Mouse (Mus musculus) urinary bladder, postnatal 4 days (tissue): ENCODE data around the gene Cdc42ep2.
A peak's percentile ranks its signal among the peaks of the same experiment; 100 is the strongest.

Source experiments
- DNase-seq, 2 experiments: peaks; one replicate each; pipeline ENCODE4 v3.0.0; 2021 to 2022; ENCODE audit warnings: low spot score in 2 of 2

Gene Cdc42ep2

DNA sequence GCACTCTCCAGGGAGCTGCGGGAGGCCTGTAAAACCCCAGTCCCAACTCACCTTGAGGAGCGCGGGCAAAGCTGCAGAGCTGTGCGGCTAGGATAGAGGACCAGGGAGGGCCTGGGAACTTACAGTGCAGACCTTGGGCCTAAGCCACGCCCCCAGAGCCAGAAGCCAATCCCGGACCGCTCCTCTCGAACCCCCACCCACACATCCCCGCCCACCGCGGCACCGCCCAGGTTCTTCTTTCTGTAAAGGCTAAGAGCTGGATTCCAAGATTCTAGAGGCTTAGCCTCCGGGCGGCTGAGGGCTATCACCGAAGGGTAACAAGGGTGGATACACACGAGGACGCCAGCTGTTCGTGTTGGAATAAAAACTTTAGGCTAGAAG is at the start of gene Cdc42ep2:
Gene Cdc42ep2, minus strand, starts transcription at position 104 of the 381 bp plus-strand sequence.
- DNase-seq: peak; percentile 96 to 98

DNA sequence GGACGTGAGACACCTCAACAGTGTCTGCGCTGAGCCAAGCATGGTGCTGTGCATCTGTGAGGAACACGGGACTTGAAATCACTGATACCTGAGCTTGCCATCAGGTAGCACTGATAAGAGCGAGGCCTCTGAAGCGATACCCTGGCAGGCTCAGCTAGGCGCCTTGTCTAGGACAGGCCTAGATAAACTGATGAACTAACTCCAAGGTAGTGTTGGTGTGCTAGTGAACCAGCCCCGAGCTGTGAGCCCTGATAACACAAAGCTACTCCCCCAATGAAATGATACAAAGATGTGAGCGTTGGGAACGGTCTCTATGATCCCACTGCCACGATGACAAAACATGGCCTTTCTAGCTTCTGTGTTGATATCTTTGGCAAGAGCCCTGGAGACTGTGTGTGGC is 43.0 kb upstream of the Cdc42ep2 start:
- no peak for DNase-seq

DNA sequence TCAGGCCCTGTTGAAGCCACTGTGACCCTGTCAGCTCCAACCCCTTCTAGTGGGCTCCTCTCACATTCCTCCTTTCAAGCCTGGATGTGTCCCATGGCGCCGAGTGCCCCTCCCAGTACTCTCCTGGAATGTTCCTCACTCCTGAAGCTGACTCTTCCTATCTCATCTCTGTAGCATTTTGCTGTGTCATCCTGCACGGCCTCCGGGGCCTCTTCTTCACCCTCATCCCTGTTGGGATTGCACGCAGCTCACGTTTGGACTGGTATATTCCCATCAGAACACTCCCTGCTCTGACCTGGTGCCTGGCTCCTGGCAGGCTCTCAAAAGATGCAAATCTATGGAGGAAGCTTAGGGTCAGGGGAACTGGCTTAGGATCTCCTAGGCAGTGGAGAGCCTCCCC is 42.2 kb upstream of the Cdc42ep2 start:
- no peak for DNase-seq

DNA sequence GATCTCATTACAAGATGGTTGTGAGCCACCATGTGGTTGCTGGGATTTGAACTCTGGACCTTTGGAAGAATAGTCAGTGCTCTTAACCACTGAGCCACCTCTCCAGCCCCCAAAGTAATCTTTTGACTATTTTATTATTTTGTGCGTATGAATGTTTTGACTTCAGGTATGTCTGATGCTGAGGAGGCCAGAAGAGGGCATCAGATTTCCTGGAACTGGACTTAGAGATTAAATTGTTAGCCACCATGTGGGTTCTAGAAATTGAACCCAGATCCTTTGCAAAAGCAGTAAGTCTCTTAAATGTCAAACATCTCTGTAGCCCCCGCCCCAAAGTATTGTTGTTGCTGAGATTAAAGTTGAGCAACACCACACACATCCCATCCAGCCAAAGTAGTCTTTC is 41.3 kb upstream of the Cdc42ep2 start:
- DNase-seq: no peak

DNA sequence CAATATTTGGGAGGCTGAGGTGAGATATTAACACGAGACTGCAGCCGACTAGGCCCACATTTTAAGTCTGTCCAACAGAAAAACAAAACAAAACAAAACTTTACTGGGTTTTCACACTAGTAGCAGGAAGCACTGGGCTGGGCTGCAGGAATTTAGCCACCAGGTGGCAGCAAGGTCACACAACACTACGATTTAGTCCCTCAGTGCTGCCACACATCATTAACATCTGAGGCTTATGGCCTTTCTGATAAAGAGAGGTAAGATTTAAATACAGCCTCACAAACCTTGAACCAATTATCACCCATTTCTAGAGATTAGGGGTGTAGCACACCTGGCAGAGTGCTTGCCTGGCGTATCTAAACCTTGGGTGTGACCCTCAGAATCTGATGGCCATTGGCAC is 40.7 kb upstream of the Cdc42ep2 start:
- peak in 1 of 2 experiments; percentile 76 for DNase-seq

DNA sequence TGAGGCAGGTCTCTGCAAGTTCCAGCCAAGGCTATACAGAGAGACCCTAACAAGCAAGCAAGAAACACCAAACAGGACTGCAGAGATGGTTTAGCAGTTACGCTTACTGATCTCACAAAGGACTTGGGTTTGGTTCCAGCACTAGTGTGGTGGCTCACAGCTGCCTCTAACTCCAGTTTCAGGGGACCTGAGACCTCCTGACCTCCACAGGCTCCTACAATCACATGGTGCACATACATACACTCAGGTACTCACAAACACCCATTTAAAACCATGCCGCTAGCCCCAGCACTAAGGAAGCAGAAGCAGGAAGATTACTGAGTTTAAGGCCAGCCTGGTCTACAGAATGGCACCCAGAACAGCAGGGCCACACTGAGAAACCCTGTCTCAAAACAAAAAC is 40.2 kb upstream of the Cdc42ep2 start:
- DNase-seq: no peak

DNA sequence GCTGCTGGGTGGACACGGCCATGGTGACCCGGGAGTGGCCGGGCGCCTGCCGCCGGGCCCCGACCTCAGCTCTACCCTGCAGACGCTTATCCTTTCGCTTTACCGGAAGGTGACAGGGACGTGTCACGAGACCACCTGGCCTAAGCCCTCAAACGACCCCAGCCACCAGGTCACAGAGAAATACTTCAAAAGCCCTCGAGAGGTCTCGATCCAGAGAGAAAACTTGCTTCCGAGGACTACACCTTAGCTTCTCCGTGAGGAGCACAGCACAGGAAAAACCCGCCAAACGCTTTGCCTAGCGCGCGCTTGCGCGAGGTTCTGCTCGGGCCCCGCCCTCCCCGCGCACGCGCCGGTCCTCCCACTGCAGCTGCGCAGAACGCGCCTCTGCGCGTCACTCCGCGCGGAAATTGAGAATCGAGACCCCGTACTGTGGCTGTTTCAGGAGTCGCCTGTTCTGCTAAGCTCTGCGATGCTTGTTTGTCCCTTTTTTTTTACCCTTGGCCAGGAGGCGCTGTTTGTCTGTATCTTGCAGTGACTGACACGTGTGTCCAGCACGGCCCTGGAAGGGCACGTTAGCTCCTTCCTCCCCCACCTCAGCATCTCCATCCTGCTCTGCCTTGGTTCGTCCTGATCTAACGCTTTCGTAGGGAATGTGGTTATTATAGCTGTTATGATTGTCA is 39.4 kb upstream of the Cdc42ep2 start, which contains the start of gene Pola2:
Gene Pola2, minus strand, starts transcription at position 320 of the 680 bp plus-strand sequence.
- DNase-seq: peak; percentile 83 to 88

DNA sequence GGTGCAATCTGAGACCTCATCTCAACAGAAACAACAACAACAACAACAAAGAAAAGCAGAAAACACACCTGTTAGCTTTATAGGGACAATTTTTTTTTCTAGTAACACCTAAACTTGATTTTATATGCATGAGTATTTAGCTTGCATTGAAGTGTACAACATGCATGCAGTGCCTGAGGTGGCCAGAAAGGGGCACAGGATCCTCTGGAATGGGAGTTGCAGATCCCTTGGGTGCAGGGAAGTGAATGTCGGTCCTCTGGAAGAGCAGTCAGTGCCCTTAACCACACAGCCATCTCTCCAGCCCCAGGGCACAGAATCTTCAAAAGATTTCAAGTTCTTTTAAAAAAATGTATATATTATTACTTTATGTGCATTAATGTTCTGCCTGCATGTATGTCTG is 38.0 kb upstream of the Cdc42ep2 start:
- no peak for DNase-seq

DNA sequence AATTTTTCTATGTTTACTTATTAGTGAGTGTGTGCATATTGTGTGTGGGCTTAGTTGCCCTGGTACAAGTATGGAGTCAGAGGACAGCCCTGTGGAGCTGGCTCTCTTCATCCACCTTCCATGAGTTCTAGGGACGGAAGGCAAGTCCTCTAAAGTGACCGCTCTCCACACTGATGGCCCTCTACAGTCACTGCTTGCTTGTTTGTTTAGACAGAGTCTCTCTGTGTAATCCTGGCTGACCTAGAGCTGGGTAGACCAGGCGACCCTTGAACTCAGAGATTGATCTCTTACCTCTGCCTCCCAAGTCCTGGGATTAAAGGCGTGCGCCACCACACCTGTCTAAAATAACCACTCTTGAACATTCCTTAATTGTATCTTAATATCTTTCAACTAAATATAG is 32.8 kb upstream of the Cdc42ep2 start:
- DNase-seq: no peak

DNA sequence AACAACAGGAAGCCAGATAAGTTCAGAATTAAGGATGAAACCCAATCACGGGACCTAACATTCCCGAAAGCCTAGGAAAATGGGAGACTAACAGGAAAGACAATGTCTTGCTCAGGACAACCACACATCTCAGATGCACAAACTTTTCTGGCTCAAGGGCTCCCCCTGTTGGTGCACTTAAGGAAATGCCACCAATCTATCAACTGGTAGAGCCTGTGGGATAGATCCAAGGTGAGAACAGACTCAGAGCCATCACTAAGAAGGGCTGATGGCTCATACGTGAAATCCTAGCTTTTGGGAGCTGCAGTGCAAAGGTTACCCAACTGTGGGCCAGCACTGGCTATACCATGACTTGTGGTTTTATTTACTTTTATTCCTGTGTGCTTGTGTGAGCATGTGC is 32.1 kb upstream of the Cdc42ep2 start:
- peak; percentile 75 to 84 for DNase-seq

DNA sequence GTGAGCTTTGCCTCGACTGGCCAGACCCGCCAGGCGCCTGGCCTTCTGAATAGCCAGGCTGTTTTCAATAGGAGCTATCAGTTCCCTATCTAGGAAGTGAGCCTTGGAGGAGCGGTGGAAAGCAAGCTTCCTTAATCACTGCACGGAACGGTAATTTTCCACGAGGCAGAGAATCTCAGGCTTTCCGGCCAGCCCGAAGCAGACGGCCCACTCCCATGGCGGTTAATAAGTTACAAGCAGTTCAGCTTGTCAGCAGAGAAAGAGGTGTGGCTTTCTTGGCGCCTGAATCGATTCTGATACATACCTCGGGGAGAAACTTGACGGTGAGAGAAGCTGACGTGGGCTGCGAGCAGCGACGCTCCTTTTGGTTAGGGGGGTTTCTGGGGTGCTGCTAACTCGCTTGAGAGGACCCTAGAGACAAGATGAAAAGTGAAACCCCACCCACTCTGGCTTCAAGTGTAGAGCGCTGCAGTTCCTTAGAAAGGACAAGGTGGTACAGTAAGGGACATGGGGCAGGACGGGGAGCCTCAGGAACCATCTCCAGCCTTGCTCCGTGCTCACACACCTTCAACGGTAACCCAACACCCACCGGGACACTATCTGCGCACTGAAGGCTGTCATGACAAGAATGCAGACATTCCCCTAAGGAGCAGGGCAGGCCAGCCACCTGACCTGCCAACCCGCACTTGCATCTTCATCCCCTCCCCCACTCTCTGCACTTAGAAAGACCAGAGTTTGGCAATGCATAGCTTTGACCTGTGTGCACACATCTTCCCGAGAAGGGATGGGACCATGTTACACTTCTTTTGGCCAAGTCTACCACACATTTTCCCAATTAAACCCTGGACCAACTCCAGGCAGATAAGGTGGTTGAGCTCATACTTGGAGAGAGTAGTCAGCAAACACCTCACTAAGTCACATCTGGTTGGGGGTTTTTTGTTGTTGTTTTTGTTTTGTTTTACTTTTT is 31.4 kb upstream of the Cdc42ep2 start:
- DNase-seq: no peak

DNA sequence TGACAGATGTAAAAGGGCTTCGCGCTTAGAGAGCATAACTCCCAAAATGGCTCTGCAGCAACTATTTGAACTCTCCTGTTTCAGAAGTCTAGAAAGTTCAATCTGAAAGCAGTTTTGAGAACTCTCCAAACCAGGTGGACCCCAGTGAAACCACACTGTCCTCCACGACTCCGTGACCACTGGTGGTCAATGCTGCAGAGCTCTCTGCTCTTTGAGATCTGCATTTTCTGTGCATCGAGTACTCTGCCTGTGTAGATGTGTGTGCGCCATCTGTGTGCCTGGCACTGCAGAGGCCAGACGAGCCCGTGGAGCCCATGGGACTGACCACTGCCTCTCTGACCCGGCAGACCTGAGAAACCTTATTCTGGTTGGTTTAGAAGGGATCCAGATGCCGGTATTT is 30.3 kb upstream of the Cdc42ep2 start:
- DNase-seq: no peak

DNA sequence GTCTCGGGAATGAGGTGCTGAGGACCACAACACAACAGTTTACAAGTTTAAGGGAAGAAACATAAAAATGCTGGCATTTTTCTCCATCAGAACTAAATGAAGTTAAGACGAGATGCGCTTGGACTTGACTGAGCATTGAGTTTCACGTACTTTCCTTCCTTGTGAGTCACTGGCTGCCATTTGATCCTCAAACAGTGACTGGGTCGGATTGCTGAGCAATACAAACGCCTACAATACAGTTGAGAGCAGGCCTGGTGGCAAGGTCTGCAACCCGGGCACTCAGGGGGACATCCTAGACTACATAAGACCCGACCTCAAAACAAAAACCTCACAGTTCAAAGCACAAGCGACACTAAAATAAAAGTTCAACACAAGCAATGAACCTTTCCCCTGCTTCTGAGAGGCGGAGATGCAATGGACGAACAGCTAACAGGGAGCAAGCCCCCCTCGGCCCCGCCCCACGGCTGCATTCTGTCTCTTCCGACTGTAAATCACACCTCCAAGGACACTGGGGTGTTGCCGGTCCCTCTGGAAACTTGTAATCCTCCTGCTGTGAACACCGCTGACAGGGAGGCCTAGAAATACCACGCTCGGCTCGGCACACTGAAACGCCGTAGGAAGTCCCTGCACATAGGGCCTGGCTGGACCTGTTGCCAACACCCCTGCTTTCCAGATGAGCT is 29.6 kb upstream of the Cdc42ep2 start:
- no peak for DNase-seq

DNA sequence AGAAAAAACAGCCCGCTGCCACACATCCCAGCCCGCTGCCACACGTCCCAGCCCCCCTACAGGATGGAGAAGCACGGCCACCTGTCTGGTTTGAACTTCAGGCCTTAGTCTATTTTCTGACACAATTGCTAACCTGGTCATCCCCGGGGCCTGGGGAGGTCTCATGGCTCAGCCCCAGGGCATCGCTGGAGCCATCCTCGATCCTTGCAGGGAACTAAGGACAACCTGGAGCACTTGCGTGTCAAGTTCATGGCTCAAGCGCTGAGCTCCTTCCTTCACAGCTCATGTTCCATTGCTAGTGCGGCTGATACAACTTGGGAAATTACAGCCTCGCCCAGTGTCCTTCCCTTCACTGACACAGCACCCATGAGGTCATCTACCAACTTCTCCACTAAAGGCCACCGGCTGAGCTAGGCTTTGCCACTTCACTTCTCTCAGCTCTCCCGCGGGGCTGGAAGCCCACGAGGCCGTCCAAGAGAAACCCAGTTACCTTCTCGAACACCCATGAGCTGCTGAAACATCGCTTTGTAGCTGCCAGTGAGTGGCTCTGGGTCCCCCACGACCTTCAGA is 28.7 kb upstream of the Cdc42ep2 start:
- no peak for DNase-seq

DNA sequence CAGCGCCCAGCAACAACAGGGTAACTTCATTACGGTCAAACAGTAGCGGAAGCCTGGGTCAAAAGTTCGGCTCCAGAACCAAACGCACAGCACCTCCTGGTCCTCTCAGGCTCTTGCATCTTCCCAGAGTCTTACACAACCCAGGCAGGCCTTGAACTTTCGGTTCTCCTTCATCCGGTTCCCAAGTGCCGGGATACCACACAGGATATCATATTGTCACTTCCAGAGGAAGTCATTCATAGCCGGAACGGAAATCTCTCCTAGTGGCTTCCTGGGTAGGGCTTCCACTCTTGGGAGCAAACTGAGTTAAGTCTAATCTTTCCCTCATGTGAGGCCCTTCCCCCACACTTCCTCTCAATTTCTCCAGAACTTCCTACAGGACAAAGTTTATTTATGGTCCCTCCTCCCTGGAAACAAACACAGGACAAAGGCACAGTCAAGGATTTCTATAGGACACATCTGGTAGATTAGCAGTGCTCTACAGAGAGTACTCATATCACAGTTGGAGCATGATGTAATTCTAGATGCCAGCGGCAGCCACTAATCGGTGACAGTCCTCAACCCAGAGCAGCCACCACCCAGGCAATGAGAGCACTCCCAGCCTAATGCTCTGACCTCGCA is 27.6 kb upstream of the Cdc42ep2 start:
- DNase-seq: no peak

DNA sequence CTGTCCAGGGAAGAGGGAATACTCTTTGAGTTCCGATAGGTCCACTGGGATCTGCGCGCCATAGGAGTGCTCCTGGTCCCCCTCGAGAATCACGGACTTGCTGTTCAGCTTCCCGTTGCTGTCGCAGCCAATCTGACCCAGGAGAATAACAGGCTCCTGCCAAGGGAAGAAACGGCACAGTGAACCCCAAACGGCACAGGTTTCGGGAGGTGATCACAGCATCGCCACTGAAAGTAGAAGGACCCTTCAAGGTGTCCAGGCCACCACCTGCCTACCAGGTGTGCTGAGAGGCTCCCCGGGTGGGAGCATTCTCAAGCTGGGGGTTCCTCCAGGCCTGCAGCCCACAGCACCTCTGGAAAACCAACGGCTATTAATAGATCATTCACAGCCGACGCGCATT is 27.0 kb upstream of the Cdc42ep2 start:
- DNase-seq: no peak

DNA sequence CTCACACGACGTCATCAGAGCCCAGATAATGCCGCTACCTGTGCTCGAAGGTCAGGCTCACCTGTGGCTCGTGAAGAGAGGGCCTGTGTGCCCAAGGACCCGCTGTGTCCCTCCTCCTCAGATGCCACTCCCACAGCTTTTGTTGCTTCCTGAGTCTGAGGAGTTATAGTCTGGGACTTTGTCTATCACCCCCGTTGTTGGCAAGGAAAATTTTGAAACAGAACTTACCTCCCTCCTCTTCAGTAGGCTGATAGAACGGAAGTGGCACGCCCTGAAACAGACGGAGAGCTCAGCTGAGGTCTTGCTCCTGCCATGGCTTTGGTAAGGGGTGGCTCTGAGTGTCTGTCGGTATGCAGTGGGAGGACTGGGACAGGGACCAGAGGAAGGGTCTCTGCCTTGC is 25.6 kb upstream of the Cdc42ep2 start:
- no peak for DNase-seq

DNA sequence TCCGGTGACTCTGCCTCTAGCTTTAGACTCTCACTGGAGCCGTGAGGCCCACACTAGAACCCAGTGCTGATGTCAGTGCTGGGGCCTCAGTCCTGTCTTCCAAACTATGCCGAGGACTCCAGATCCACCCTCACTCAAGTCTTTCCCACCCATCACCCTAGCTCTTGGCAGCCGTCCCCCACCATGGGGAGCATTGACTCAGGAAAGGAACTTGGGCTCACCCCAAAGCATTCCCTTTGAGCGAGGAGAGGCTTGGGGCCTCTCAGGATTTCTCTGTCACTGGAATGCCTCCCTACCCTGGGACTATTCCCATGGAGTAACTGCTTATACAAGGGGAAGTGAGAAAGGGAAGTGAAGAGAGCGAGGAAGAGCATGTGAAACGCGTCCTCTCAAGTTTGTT is 21.3 kb upstream of the Cdc42ep2 start:
- DNase-seq: no peak

DNA sequence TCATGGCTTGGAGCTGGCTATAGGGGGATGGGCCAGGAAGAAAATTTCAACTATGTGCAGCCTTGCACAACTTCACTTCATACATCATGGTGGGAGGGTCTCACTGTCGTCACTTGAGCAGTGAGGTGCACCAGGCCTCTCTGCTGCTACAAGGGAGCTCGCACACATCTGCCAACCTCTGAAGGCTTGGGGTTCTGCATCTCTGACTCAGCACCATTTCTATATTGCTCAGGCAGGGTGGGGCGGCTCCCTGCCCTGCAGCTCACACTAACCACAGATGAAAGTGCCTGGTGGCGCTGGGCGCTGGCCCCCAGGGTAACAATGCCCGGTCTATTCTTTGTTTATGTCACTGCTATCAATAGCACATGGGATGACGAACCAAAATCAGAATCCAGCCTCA is 20.4 kb upstream of the Cdc42ep2 start:
- DNase-seq: no peak

DNA sequence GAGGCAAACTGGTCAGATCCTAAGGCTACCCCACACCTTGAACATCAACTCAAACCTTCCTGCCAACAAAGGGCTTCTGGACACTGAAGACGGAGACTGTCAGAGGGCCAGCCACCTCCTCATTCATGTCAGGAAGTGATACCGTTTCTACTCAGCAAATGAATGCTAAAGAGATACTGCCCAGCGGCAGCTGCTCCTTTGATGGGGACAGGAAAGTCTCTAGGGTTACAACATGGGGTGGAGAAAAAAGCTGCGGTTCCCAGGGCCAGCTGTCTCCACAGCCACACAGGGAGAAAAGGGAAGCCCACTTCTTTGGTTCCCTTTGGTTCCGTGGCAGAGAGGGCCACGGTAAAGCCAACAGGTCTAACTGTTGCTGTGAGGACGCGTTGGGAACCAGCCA is 19.5 kb upstream of the Cdc42ep2 start:
- DNase-seq: no peak

DNA sequence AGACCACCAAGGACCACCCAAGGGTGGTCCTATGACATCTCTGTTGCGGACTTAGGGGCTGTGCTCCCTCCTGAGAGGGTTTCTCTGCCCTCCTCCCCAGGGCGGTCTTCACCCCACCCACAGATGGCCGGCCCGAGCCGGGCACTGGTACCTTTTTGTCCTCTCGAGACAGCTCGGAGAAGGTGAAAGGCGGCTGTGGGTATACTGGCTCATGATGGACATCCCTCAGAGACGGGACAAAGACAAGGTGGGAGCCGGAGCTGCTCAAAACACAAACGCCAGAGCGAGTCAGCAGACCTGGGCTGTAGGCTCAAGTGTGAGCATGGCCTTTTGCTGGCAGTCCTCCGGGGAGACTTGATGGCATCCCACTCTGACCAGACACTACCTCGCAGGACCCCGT is 18.8 kb upstream of the Cdc42ep2 start:
- no peak for DNase-seq

DNA sequence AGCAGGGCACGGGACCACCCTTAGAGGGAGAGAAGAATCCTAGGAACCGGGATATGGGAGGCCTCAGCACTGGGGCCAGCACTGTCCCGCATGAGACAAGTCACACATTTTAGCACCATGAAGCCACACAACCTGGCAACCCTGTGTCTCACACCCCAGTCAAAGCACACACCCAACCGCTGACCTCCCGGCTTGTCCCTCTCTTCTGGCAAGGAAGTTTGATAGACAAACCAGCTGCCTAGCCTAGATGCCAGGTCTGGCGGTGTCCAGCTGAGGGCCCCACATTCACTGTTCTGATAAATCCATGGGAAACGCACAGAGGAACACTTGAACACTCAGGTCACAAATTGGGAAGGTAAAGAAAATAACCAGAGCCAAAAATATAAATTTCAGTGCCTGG is 18.0 kb upstream of the Cdc42ep2 start:
- DNase-seq: no peak
